Mouse (Mus musculus) frontal cortex, postnatal 36 days (tissue): ENCODE measurements around the gene Cdsn.
"Not testable (repeated sequence)": the region's sequence is repeated elsewhere in the genome, so short reads cannot be mapped to it uniquely, and the experiment has no call there.

Source experiments
- DNase-seq, 2 experiments: peaks; one replicate each; pipeline ENCODE4 v3.0.0; 2022; ENCODE audit warnings: low spot score in 2 of 2

The Cdsn gene

GRCm38 (mm10) chr17:35551881-35552414 lies at the start of gene Cdsn:
Gene Cdsn (plus strand): TSS chr17:35552128.
- no peak for DNase-seq

- no peak for DNase-seq
These were observed 49.7 kb upstream of the Cdsn start for GRCm38 (mm10) chr17:35502226-35502625.

- no peak for DNase-seq
These were observed 49.2 kb upstream of the Cdsn start for GRCm38 (mm10) chr17:35502762-35503161.

GRCm38 (mm10) chr17:35503849-35504248 lies 48.1 kb upstream of the Cdsn start:
- DNase-seq, result no peak

GRCm38 (mm10) chr17:35504628-35505481 lies 47.1 kb upstream of the Cdsn start:
- no peak for DNase-seq

- DNase-seq, result no peak
These were observed 46.2 kb upstream of the Cdsn start, which contains the start of gene Pou5f1 for GRCm38 (mm10) chr17:35505776-35506175. Gene Pou5f1 (plus strand): TSS chr17:35506018.

- no peak for DNase-seq
These were observed 45.0 kb upstream of the Cdsn start for GRCm38 (mm10) chr17:35506881-35507280.

- DNase-seq, result no peak
These were observed 44.2 kb upstream of the Cdsn start for GRCm38 (mm10) chr17:35507556-35508260.

- not testable (repeated sequence) for DNase-seq
These were observed 43.6 kb upstream of the Cdsn start for GRCm38 (mm10) chr17:35508279-35508678.

- DNase-seq, result no peak
These were observed 42.6 kb upstream of the Cdsn start for GRCm38 (mm10) chr17:35509284-35509683.

GRCm38 (mm10) chr17:35512916-35513626 lies 38.9 kb upstream of the Cdsn start:
- no peak for DNase-seq

GRCm38 (mm10) chr17:35513886-35514285 lies 38.0 kb upstream of the Cdsn start:
- peak; percentile 52 to 58 for DNase-seq

GRCm38 (mm10) chr17:35514756-35515155 lies 37.2 kb upstream of the Cdsn start:
- no peak for DNase-seq

- peak in 1 of 2 experiments; percentile 39 for DNase-seq
These were observed 35.9 kb upstream of the Cdsn start for GRCm38 (mm10) chr17:35515911-35516640.

- DNase-seq, result peak; percentile 94 to 96
These were observed 35.1 kb upstream of the Cdsn start, which contains the start of the genes Tcf19 and Cchcr1 for GRCm38 (mm10) chr17:35516652-35517500. Gene Tcf19 (minus strand): TSS chr17:35516824. Gene Cchcr1 (plus strand): TSS chr17:35517100.

- no peak for DNase-seq
These were observed 34.4 kb upstream of the Cdsn start for GRCm38 (mm10) chr17:35517526-35517925.

- DNase-seq, result no peak
These were observed 27.6 kb upstream of the Cdsn start for GRCm38 (mm10) chr17:35524354-35524753.

- DNase-seq, result no peak
These were observed 25.3 kb upstream of the Cdsn start for GRCm38 (mm10) chr17:35526644-35527043.

- DNase-seq, result no peak
These were observed 19.6 kb upstream of the Cdsn start for GRCm38 (mm10) chr17:35532360-35532759.

GRCm38 (mm10) chr17:35532901-35533300 lies 19.0 kb upstream of the Cdsn start, which contains the start of gene Psors1c2:
Gene Psors1c2 (plus strand): TSS chr17:35533201.
- DNase-seq, result no peak
